In the genomic region with DNA sequence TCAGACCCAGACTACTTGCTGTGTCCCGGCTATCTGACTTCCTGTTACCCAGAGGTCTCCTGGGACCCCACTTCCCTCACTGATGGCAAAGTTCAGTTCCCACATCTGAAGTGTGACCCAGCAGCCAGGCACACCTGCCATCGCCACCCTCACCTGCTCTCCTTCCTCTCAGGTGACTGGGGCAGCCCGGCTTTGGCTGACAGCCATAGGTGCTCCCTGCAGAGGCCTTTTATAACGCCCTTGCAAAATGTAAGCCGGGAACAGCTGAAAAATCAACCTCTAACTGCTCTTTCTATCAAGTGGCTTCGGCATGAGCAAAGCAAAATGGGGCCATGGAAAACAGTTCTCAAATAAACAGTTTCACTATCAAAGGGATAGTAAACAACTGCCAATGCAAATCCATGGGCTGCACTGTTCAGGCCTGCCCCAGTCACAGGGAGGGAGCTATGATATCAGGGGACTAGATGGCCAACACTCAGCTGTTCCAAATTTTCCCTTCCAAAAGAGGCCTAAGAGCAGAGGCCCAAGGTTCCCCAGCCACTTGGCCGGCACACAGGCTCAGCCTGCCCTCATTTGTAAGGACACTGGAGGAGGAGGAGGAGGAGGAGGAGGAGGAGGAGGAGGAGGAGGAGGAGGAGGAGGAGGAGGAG, we compare ENCODE assay signal across 9 mouse cellular contexts. TPM values are rescaled to one million over a fixed set of nuclear protein-coding genes. Genes with fewer than 3 reads are reported as not detected.
DNase-seq lines count a peak whose midpoint lies in the region; ATAC-seq lines count a peak whose summit lies in the region.
"Had no signal": no experiment of that assay in that cellular context is flagged by ENCODE, and none has a peak within 500 bp of the region (broad histone marks: within the 10 kb centered on the region; RNA-seq: fewer than 3 reads in every experiment).

No protein-coding gene starts in this region.

- DNase-seq in kidney, adult 11 months = peak; percentile 56
- DNase-seq in adrenal gland, postnatal 25 days = peak; percentile 12
- DNase-seq in heart, adult 8-10 months (ENCODE audit: low spot score) = peak; percentile 80
- DNase-seq in spleen, adult 12 weeks (ENCODE audit: low spot score) = no peak

- no peak for ATAC-seq in kidney, embryonic 14.5 days (ENCODE audit: low FRiP score, low TSS enrichment)
- peak; percentile 41; the same call in 1 of the 2 replicates for ATAC-seq in lung, embryonic 15.5 days (ENCODE audit: borderline replicate concordance, extremely low read depth, low FRiP score, low TSS enrichment)
- ATAC-seq in inflammation-experienced regulatory T-cells, adult 6 months = no peak
- ATAC-seq in liver, embryonic 12.5 days = no peak

- H3K4me1 ChIP-seq in kidney, embryonic 14.5 days (ENCODE audit: control insufficient read depth, insufficient read depth, low read length) = peaks cover 20% of the 10 kb centered on the region; the same call in 1 of the 2 replicates
- H3K4me1 ChIP-seq in lung, embryonic 15.5 days = peaks cover 60% of the 10 kb centered on the region
- H3K4me1 ChIP-seq in liver, embryonic 12.5 days = peaks cover 68% of the 10 kb centered on the region

- H3K27me3 ChIP-seq in kidney, embryonic 14.5 days (ENCODE audit: control insufficient read depth, insufficient read depth, low read length) = no peaks in the 10 kb centered on the region
- no peaks in the 10 kb centered on the region for H3K27me3 ChIP-seq in lung, embryonic 15.5 days
- 0 out of 2 replicates have a peak, but pooled peaks cover 9% of the 10 kb centered on the region for H3K27me3 ChIP-seq in liver, embryonic 12.5 days (replicated peaks)
- H3K27me3 ChIP-seq: hindbrain, embryonic 13.5 days had no signal

- no peak overlapping the region for H3K4me2 ChIP-seq in kidney, embryonic 14.5 days (replicated peaks; ENCODE audit: low read depth, low read length)
- no peak overlapping the region for H3K4me2 ChIP-seq in lung, embryonic 15.5 days
- no peak overlapping the region for H3K4me2 ChIP-seq in liver, embryonic 12.5 days
- H3K4me2 ChIP-seq: hindbrain, embryonic 13.5 days had no signal

- no peak overlapping the region for H3K4me3 ChIP-seq in kidney, embryonic 14.5 days (ENCODE audit: low read length)
- no peak overlapping the region for H3K4me3 ChIP-seq in lung, embryonic 15.5 days
- no peak overlapping the region for H3K4me3 ChIP-seq in liver, embryonic 12.5 days
- H3K4me3 ChIP-seq: hindbrain, embryonic 13.5 days had no signal

- H3K9ac ChIP-seq in kidney, embryonic 14.5 days (ENCODE audit: low read depth, low read length) = no peak overlapping the region
- no peak overlapping the region for H3K9ac ChIP-seq in lung, embryonic 15.5 days
- H3K9ac ChIP-seq in liver, embryonic 12.5 days = no peak overlapping the region
- H3K9ac ChIP-seq: hindbrain, embryonic 13.5 days had no signal

- no peaks in the 10 kb centered on the region for H3K9me3 ChIP-seq in kidney, embryonic 14.5 days (ENCODE audit: control insufficient read depth, low read length)
- H3K9me3 ChIP-seq in lung, embryonic 15.5 days = no peaks in the 10 kb centered on the region
- H3K9me3 ChIP-seq in liver, embryonic 12.5 days (replicated peaks) = no peaks in the 10 kb centered on the region
- H3K9me3 ChIP-seq: hindbrain, embryonic 13.5 days had no signal

- H3K36me3 ChIP-seq in kidney, embryonic 14.5 days (ENCODE audit: control insufficient read depth, insufficient read depth, low read length) = no peaks in the 10 kb centered on the region
- no peaks in the 10 kb centered on the region for H3K36me3 ChIP-seq in lung, embryonic 15.5 days
- no peaks in the 10 kb centered on the region for H3K36me3 ChIP-seq in liver, embryonic 12.5 days
- H3K36me3 ChIP-seq: hindbrain, embryonic 13.5 days had no signal

- 66% methylated on average over 7 of the region's 7 CpGs for WGBS in kidney, embryonic 14.5 days
- 30% methylated on average over 7 of the region's 7 CpGs for whole genome bisulfite sequencing in lung, embryonic 15.5 days
- WGBS in liver, embryonic 12.5 days (ENCODE audit: insufficient replicate concordance) = 58% methylated on average over 6 of the region's 7 CpGs

- H3K27ac ChIP-seq in kidney, embryonic 14.5 days (ENCODE audit: low read depth, low read length) = no peak overlapping the region
- 0 out of 2 replicates have a peak overlapping the region, but pooled peaks have one; percentile 14 for H3K27ac ChIP-seq in lung, embryonic 15.5 days
- H3K27ac ChIP-seq in liver, embryonic 12.5 days = no peak overlapping the region

RNA-seq across cellular contexts. Expression of a gene that starts 12.5 kb away (rescaled TPM):
- polyA plus RNA-seq in kidney, embryonic 14.5 days (2014; fragmentation: Nextera tagmentation; extraction: Ambion mirVana) = 32.1 and 50.8 TPM in 2 replicates
- 87.0 and 93.2 TPM in 2 replicates for total RNA-seq in adrenal gland, postnatal 25 days (2021)
- 10 to 100 TPM; 48.4 to 62.8 (median 50.8) TPM for total RNA-seq in heart, adult 8-10 months (2022)
- 50.4 and 54.7 TPM in 2 replicates for polyA plus RNA-seq in lung, embryonic 15.5 days (2015; fragmentation: Nextera tagmentation; extraction: Ambion mirVana)
- polyA plus RNA-seq in inflammation-experienced regulatory T-cells, adult 6 months (2017; shearing (Covaris generic)) = 10 to 100 TPM; 47.8 to 56.5 (median 51.5) TPM
- polyA plus RNA-seq in liver, embryonic 12.5 days (2016; fragmentation: Nextera tagmentation; extraction: Ambion mirVana) = 31.8 and 33.7 TPM in 2 replicates
